Mouse (Mus musculus) limb, embryonic 11.5 days (tissue): ENCODE measurements around the gene Grb7. TPM values are rescaled to one million over a fixed set of nuclear protein-coding genes. Genes with fewer than 3 reads are reported as not detected.

Experiments used
- ATAC-seq: fragments of 200-750 bp; cut with Nextera tagmentation; 2 replicates; pipeline ENCODE4 v1.8.0; 2017; ENCODE audit warnings: low read depth; ENCODE audit not compliant: insufficient number of reproducible peaks, low FRiP score, low TSS enrichment
- DNase-seq: peaks from one replicate; pipeline ENCODE4 v3.0.0-alpha.2; 2015; ENCODE audit warnings: low spot score
- H3K27ac ChIP-seq: fragments of 300-500 bp; sonication (generic); replicated peaks from 2 replicates; pipeline ENCODE4 v1.5.1; 2014; ENCODE audit warnings: low read depth, mild to moderate bottlenecking, low read length
- H3K27me3 ChIP-seq: fragments of 300-500 bp; sonication (generic); 2 replicates; pipeline ENCODE4 v1.6.1; 2014; ENCODE audit warnings: mild to moderate bottlenecking, low read length, mixed read lengths; ENCODE audit not compliant: control insufficient read depth, insufficient read depth
- H3K36me3 ChIP-seq: fragments of 300-500 bp; sonication (generic); 2 replicates; pipeline ENCODE4 v1.6.1; 2014; ENCODE audit warnings: mild to moderate bottlenecking, low read length, moderate library complexity, mixed read lengths; ENCODE audit not compliant: control insufficient read depth, insufficient read depth
- H3K4me1 ChIP-seq: fragments of 300-500 bp; sonication (generic); 2 replicates; pipeline ENCODE4 v1.6.1; 2014; ENCODE audit warnings: low read length, mixed read lengths; ENCODE audit not compliant: control insufficient read depth, insufficient read depth
- H3K4me2 ChIP-seq: fragments of 300-500 bp; sonication (generic); 2 replicates; pipeline ENCODE4 v1.6.1; 2014; ENCODE audit warnings: low read depth, mild to moderate bottlenecking, moderate library complexity; ENCODE audit not compliant: severe bottlenecking
- H3K4me3 ChIP-seq: fragments of 300-500 bp; sonication (generic); 2 replicates; pipeline ENCODE4 v1.5.1; 2014; ENCODE audit warnings: low read depth, low read length
- H3K9ac ChIP-seq: fragments of 300-500 bp; sonication (generic); 2 replicates; pipeline ENCODE4 v1.6.1; 2014; ENCODE audit warnings: mild to moderate bottlenecking, low read length
- H3K9me3 ChIP-seq: fragments of 300-500 bp; sonication (generic); 2 replicates; pipeline ENCODE4 v1.6.1; 2016; ENCODE audit warnings: low read length; ENCODE audit not compliant: control insufficient read depth
- WGBS: fragments of 180-500 bp; shearing (Covaris S2); extraction: QIAGEN DNeasy Blood & Tissue Kit; methylation state at CpG from one replicate; pipeline ENCODE4 v1.1.7; 2014; 5-methylcytosine and 5-hydroxymethylcytosine counted together
- polyA plus RNA-seq: library from polyadenylated mRNA; unstranded; fragments of >200 nt; fragmentation: Nextera tagmentation; extraction: Ambion mirVana; gene quantifications from 2 replicates; pipeline ENCODE4 v1.2.1, GENCODE M21; 2014

The Grb7 gene
- polyA plus RNA-seq, 1 experiment from 2014 or later = 5.3 TPM

DNA sequence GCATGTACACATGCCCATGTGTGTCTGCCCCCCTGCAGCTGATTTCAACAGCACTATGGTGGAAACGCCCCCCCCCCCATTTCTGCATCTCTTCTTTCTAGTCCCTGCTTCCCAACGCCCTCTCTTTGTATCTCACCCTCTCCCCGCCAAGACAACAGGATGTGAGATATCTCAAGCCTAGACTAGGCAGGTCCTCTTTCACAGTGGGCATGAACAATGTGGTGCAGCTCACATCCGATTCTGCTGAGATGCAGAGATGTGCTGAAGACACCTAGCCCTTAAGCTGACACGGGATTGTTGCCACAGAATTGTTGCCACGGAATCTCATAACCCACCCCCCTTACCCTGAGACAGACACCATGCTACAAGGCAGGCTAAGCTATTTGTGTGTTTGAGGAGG lies 18.3 kb downstream of the Grb7 start:
- peaks cover 8% of the 10 kb centered on the region for H3K27me3 ChIP-seq

DNA sequence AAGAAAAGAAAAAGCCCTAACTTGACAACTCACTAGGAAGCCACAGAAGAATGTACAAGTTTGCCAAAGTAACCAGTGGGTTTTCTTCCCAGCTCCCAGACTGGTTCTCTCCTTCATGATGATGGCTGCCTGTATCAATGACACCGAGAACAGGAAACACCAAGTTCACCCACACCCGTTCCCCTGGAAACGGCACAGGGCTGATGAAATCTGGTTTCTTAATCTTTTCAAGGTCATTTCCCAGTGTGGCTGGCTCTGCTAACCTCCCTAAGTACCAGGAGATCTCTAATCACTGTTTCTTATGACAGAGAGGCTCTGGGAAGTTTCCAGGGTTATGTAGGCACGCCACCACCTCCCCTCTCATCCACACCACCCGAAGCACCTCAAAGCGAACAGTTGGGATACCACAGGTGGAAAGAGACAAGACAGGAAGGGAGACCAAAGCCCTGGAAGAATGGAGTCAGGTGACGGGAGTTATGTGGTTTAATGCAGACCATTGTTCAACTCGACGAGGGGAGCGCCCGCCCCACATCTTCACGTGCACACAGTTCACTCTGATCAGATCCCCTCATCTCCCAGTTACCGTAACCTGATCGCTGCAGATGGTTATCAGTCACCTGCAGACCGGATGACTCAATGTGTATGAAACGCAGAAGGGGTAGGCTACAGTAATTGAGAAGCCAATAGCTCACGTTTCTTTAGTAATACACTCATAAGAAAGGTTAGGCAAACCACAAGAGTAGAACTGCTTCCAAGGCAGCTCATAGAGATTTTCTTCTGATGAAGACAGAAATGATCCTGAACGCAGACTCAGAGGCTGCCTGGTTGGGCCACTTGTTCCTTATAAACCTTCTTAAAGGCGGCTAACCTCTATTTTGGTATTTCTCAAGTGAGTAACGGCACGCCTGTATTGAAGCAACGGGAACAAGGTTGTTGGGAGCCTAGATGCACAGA lies 23.8 kb downstream of the Grb7 start:
- no peak overlapping the region for H3K4me3 ChIP-seq
- DNase-seq (no peak), ATAC-seq (no peak)
- H3K4me2 ChIP-seq = no peak overlapping the region
- no peak overlapping the region for H3K27ac ChIP-seq
- H3K9me3 ChIP-seq = no peaks in the 10 kb centered on the region
- H3K4me1 ChIP-seq = 0 out of 2 replicates have a peak, but pooled peaks cover 3% of the 10 kb centered on the region
- no peaks in the 10 kb centered on the region for H3K27me3 ChIP-seq
- no peaks in the 10 kb centered on the region for H3K36me3 ChIP-seq
- H3K9ac ChIP-seq = no peak overlapping the region
- WGBS = 81% methylated on average over 22 of the region's 22 CpGs

More for the DNA sequence above, 18.3 kb downstream of the Grb7 start:
- H3K4me3 ChIP-seq = no peak overlapping the region
- no peak overlapping the region for H3K9ac ChIP-seq
- DNase-seq = no peak
- no peaks in the 10 kb centered on the region for H3K4me1 ChIP-seq
- H3K36me3 ChIP-seq = no peaks in the 10 kb centered on the region
- H3K4me2 ChIP-seq = no peak overlapping the region
- ATAC-seq = no peak
- no peak overlapping the region for H3K27ac ChIP-seq
- H3K9me3 ChIP-seq = no peaks in the 10 kb centered on the region
- 89% methylated on average over 6 of the region's 6 CpGs for WGBS

DNA sequence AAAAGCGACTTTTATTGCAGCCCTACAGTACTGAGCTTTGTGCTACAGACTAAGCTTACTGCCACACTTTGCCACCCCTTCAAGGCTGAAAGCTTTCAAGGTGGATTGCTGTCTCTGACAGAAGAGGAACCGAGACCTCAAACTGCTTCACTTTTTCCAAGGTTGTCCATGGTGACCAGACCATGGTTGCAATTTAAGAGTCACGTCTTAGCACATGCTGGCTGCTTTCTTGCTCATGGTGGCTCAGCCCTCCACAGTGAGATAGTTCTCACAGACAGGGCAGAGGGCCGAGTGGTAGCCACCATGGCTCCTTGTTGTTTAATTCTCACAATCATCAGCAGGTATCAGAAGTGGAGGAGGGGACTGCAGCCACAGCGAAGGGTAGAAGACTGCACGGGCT lies 24.6 kb downstream of the Grb7 start:
- no peak for ATAC-seq
- WGBS = 78% methylated on average over 6 of the region's 6 CpGs
- Histone ChIP-seq H3K27ac (no peak overlapping the region), H3K36me3 (no peaks in the 10 kb centered on the region), H3K4me3 (no peak overlapping the region), H3K4me2 (no peak overlapping the region), H3K9me3 (no peaks in the 10 kb centered on the region), H3K9ac (no peak overlapping the region), H3K4me1 (0 out of 2 replicates have a peak, but pooled peaks cover 3% of the 10 kb centered on the region), H3K27me3 (no peaks in the 10 kb centered on the region)
- DNase-seq = no peak

DNA sequence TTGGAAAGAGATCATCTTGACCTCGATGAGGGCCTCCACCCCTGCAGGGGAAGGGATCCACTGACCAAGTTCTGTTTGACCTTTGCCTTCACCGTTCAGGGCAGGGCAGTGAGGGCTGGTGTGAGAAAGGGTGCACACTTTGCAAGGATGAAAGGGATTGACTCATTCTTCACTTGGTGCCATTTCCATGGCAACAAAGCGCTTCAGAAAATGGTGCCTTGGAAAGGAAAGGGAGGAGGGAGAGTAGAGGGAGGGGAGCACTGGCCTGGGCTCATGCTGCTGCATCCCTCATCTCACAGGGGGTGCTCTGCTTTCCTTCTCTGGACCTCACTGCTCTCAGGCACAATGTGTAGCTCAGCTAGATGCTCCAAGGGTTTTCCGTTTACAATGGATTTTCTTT lies 26.5 kb downstream of the Grb7 start:
- WGBS = 66% methylated on average over 4 of the region's 4 CpGs
- ATAC-seq (no peak), DNase-seq (no peak)
- H3K9ac ChIP-seq = no peak overlapping the region
- no peak overlapping the region for H3K4me3 ChIP-seq
- H3K4me1 ChIP-seq = 0 out of 2 replicates have a peak, but pooled peaks cover 3% of the 10 kb centered on the region
- H3K4me2 ChIP-seq = no peak overlapping the region
- no peak overlapping the region for H3K27ac ChIP-seq
- no peaks in the 10 kb centered on the region for H3K27me3 ChIP-seq
- H3K36me3 ChIP-seq = no peaks in the 10 kb centered on the region
- H3K9me3 ChIP-seq = no peaks in the 10 kb centered on the region

DNA sequence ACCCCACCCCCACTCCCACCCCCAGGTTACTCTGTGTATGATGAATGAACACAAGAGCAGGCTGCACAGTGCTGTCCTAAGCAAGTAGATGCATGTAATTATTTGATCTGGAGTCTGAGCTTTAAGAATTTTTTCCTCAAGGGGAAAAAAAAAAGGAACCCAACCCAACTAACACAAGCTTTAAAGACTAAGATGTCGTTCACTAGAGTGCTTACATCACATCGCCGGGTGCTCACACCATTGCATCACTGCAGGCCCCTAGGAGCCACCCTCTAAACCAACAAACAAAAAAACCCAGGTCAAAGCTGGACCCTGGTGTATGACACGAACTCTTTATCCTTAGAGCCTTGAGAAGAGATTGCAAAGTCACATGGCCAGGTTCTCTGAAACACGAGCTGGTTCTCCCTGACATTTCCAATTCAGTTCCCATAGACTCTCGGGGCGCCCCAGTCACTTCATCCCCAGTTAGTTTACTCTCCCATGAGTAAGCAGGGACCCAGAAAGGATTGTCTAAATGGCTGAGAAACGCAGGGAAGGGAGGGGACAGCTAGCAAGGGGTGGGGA lies 27.8 kb downstream of the Grb7 start:
- Histone ChIP-seq H3K4me2 (no peak overlapping the region), H3K9ac (no peak overlapping the region), H3K4me3 (no peak overlapping the region), H3K36me3 (no peaks in the 10 kb centered on the region), H3K27me3 (no peaks in the 10 kb centered on the region), H3K27ac (no peak overlapping the region), H3K9me3 (no peaks in the 10 kb centered on the region), H3K4me1 (0 out of 2 replicates have a peak, but pooled peaks cover 3% of the 10 kb centered on the region)
- WGBS = 68% methylated on average over 8 of the region's 8 CpGs
- ATAC-seq (no peak), DNase-seq (no peak)

DNA sequence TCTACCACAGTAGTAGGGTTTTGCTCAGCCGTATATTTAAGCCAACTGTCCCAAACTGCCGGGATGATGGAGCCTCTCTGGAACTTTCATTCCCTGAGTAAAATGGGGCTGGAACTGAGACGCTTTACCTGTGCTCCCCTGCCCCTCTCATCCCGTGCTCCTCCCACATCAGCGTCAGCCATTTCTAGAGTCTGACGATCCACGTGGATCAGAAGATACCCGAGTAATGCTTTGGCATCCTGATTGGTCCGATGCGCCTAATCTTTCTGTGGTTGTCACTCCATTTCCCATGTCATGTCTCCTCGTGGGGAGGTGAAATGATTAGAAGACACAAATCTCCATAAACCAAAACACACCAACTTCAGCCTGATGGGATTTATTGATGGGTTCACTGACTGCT lies 28.8 kb downstream of the Grb7 start:
- no peak overlapping the region for H3K27ac ChIP-seq
- H3K9ac ChIP-seq = no peak overlapping the region
- H3K4me1 ChIP-seq = no peaks in the 10 kb centered on the region
- H3K36me3 ChIP-seq = no peaks in the 10 kb centered on the region
- no peak overlapping the region for H3K4me3 ChIP-seq
- ATAC-seq (no peak), DNase-seq (no peak)
- no peak overlapping the region for H3K4me2 ChIP-seq
- H3K27me3 ChIP-seq = no peaks in the 10 kb centered on the region
- WGBS = 87% methylated on average over 11 of the region's 11 CpGs
- H3K9me3 ChIP-seq = no peaks in the 10 kb centered on the region

DNA sequence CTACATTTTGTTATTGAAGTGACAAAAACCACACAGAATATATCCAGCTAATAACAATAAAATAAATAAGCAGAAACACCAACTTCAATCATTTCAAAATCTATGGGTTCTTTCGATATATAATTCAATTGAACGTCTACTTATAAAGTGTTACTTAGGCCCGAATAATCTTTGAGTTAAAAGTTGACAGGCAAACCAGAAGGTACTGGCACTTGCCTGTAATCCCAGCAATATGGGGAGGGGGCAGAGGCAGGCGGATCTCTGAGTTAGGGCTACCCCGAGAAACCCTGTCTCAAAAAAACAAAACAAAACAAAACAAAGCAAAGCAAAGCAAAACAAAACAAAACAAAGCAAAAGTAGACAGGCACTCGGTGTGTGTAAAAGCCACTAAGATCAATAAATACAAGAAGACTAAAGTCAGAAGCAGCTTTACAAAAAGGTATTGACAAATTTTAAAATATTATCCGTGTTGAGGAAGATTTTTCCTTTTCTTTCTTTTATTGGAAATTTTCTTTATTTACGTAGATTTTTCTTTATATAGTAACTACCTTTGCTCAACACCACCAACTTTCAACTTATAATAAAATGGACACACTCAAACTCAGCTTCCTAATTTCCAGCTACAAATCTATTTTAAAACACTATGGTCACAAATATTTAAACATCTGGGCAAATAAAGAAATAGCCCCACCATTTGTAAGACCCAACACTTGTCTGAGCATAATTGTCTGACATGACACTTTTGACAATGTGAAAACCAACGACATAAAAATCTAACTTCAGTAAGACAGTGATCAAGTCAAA lies 29.6 kb downstream of the Grb7 start:
- Histone ChIP-seq H3K9ac (no peak overlapping the region), H3K36me3 (no peaks in the 10 kb centered on the region), H3K9me3 (no peaks in the 10 kb centered on the region), H3K27ac (no peak overlapping the region), H3K4me2 (no peak overlapping the region), H3K4me1 (no peaks in the 10 kb centered on the region), H3K4me3 (no peak overlapping the region), H3K27me3 (no peaks in the 10 kb centered on the region)
- DNase-seq (no peak), ATAC-seq (no peak)
- 93% methylated on average over 9 of the region's 9 CpGs for WGBS

DNA sequence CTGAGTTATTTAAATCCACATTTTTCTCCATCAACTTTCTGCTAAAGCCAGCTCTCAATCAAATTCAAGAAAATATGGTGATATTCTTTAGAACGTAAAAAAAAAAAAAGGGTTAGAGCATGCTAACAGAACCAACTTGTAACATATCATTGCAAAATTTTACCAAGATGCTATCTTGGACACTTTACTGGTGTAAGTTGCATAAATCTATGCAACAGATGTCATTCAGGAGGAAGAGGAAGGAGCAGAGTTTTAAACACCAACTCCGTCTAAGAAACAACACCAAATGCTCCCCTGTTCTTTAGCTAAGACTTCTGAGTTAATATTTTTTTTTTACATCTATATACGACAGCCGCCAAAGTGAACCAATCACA lies 30.2 kb downstream of the Grb7 start:
- no peak for ATAC-seq
- no peak overlapping the region for H3K9ac ChIP-seq
- no peaks in the 10 kb centered on the region for H3K9me3 ChIP-seq
- no peak overlapping the region for H3K4me3 ChIP-seq
- no peaks in the 10 kb centered on the region for H3K36me3 ChIP-seq
- H3K27me3 ChIP-seq = no peaks in the 10 kb centered on the region
- H3K4me2 ChIP-seq = no peak overlapping the region
- DNase-seq = no peak
- no peaks in the 10 kb centered on the region for H3K4me1 ChIP-seq
- WGBS = 82% methylated on average over 4 of the region's 4 CpGs
- H3K27ac ChIP-seq = no peak overlapping the region
